Mouse (Mus musculus): ENCODE measurements around the gene Ern1. TPM values are rescaled to one million over a fixed set of nuclear protein-coding genes. Genes with fewer than 3 reads are reported as not detected.
A peak's percentile ranks its signal among the peaks of the same experiment; 100 is the strongest.

Ern1 gene
- total RNA-seq, 2 experiments from 2014 or later: 7.3 to 9.2 TPM

- intact Hi-C loops (cut with DNase I): no loop called here
- no peak for DNase-seq
- no peak for TF ChIP-seq CTCF (IDR thresholded peaks at IDR 0.05)
- no peak overlapping the region for H3K27ac ChIP-seq
- no peak overlapping the region for H3K4me3 ChIP-seq
Measured at GRCm38 (mm10) chr11:106439355-106439754, 48.3 kb downstream of the Ern1 start.

GRCm38 (mm10) chr11:106438524-106439177 is 49.0 kb downstream of the Ern1 start:
- DNase-seq: no peak
- intact Hi-C loops (cut with DNase I): no loop called here
- no peak overlapping the region for H3K27ac ChIP-seq
- H3K4me3 ChIP-seq: no peak overlapping the region
- no peak for TF ChIP-seq CTCF (IDR thresholded peaks at IDR 0.05)

GRCm38 (mm10) chr11:106437543-106437942 is 50.1 kb downstream of the Ern1 start:
- Histone ChIP-seq H3K27ac (no peak overlapping the region), H3K4me3 (no peak overlapping the region)
- intact Hi-C loops (cut with DNase I): no loop called here
- peak; percentile 10; the same call in 1 of the 2 replicates for TF ChIP-seq CTCF (IDR thresholded peaks at IDR 0.05)
- no peak for DNase-seq

GRCm38 (mm10) chr11:106437039-106437438 is 50.6 kb downstream of the Ern1 start:
- Histone ChIP-seq H3K27ac (no peak overlapping the region), H3K4me3 (no peak overlapping the region)
- no peak for DNase-seq
- TF ChIP-seq CTCF (IDR thresholded peaks at IDR 0.05): no peak
- intact Hi-C loops (cut with DNase I): no loop called here

- TF ChIP-seq CTCF (IDR thresholded peaks at IDR 0.05): no peak
- intact Hi-C loops (cut with DNase I): no loop called here
- H3K4me3 ChIP-seq: no peak overlapping the region
- no peak overlapping the region for H3K27ac ChIP-seq
- DNase-seq: no peak
Measured at GRCm38 (mm10) chr11:106430392-106430791, 57.3 kb downstream of the Ern1 start.

GRCm38 (mm10) chr11:106429689-106430088 is 58.0 kb downstream of the Ern1 start:
- H3K27ac ChIP-seq: peak overlapping the region; percentile 32; the same call in 1 of the 2 replicates
- H3K4me3 ChIP-seq: no peak overlapping the region
- TF ChIP-seq CTCF (IDR thresholded peaks at IDR 0.05): no peak
- no peak for DNase-seq
- intact Hi-C loops (cut with DNase I): no loop called here

- Histone ChIP-seq H3K27ac (peak overlapping the region; percentile 71), H3K4me3 (no peak overlapping the region)
- no peak for DNase-seq
- TF ChIP-seq CTCF (IDR thresholded peaks at IDR 0.05): no peak
- intact Hi-C loops (cut with DNase I): no loop called here
Measured at GRCm38 (mm10) chr11:106428556-106428955, 59.1 kb downstream of the Ern1 start.

- Histone ChIP-seq H3K4me3 (no peak overlapping the region), H3K27ac (peak overlapping the region; percentile 71)
- no peak for TF ChIP-seq CTCF (IDR thresholded peaks at IDR 0.05)
- DNase-seq: no peak
- intact Hi-C loops (cut with DNase I): no loop called here
Measured at GRCm38 (mm10) chr11:106428106-106428505, 59.5 kb downstream of the Ern1 start.

- Histone ChIP-seq H3K27ac (peak overlapping the region; percentile 71), H3K4me3 (no peak overlapping the region)
- TF ChIP-seq CTCF (IDR thresholded peaks at IDR 0.05): no peak
- no peak for DNase-seq
- intact Hi-C loops (cut with DNase I): no loop called here
Measured at GRCm38 (mm10) chr11:106426447-106426846, 61.2 kb downstream of the Ern1 start.

- TF ChIP-seq CTCF (IDR thresholded peaks at IDR 0.05): no peak
- DNase-seq: no peak
- no peak overlapping the region for H3K4me3 ChIP-seq
- no peak overlapping the region for H3K27ac ChIP-seq
- intact Hi-C loops (cut with DNase I): no loop called here
Measured at GRCm38 (mm10) chr11:106425201-106425600, 62.5 kb downstream of the Ern1 start.

GRCm38 (mm10) chr11:106419262-106420102 is 68.2 kb downstream of the Ern1 start:
- Histone ChIP-seq H3K4me3 (no peak overlapping the region), H3K27ac (no peak overlapping the region)
- intact Hi-C loops (cut with DNase I): loop anchor here (1.0 to 10.0 kb wide), 2 partner anchors 208 to 325 kb away; no protein-coding TSS in a partner anchor
- no peak for DNase-seq
- TF ChIP-seq CTCF (IDR thresholded peaks at IDR 0.05): no peak

GRCm38 (mm10) chr11:106418622-106419196 is 68.9 kb downstream of the Ern1 start:
- H3K27ac ChIP-seq: no peak overlapping the region
- intact Hi-C loops (cut with DNase I): loop anchor here (1.0 to 10.0 kb wide), 3 partner anchors 73 to 326 kb away; no protein-coding TSS in a partner anchor
- no peak overlapping the region for H3K4me3 ChIP-seq
- peak; percentile 100 for TF ChIP-seq CTCF (IDR thresholded peaks at IDR 0.05)
- peak; percentile 86 for DNase-seq

- intact Hi-C loops (cut with DNase I): loop anchor here (1.0 to 10.0 kb wide), 2 partner anchors 73 to 327 kb away; no protein-coding TSS in a partner anchor
- DNase-seq: no peak
Measured at GRCm38 (mm10) chr11:106417860-106418259, 69.8 kb downstream of the Ern1 start.

More at GRCm38 (mm10) chr11:106417860-106418259, 69.8 kb downstream of the Ern1 start:
- no peak for TF ChIP-seq CTCF (IDR thresholded peaks at IDR 0.05)
- H3K4me3 ChIP-seq: no peak overlapping the region
- H3K27ac ChIP-seq: no peak overlapping the region

Measured in gastrocnemius, adult 2 months (tissue).